Mouse (Mus musculus) frontal cortex, adult 2 months (tissue): ENCODE results near the gene Grifin. TPM values are rescaled to one million over a fixed set of nuclear protein-coding genes. Genes with fewer than 3 reads are reported as not detected.
A peak's percentile ranks its signal among the peaks of the same experiment; 100 is the strongest.

Source experiments
- DNase-seq, 2 experiments: peaks; one replicate each; pipeline ENCODE4 v3.0.0; 2022; ENCODE audit warnings: low spot score in 1 of 2; ENCODE audit errors: extremely low spot score in 1 of 2
- polyA plus RNA-seq: library from polyadenylated mRNA; depleted of rRNA; stranded (reverse); fragments of >200 nt; gene quantifications from 2 replicates; pipeline ENCODE4 v1.2.3, GENCODE M21; 2012; rRNA removed

The Grifin gene
- polyA plus RNA-seq: 0.21 and 0.34 TPM in 2 replicates

GRCm38 (mm10) chr5:140564896-140565295, at the start of gene Grifin:
Gene Grifin (minus strand): TSS chr5:140565071.
- no peak for DNase-seq

GRCm38 (mm10) chr5:140614141-140614540, 49.3 kb upstream of the Grifin start:
- no peak for DNase-seq

- DNase-seq: no peak
These were observed 47.3 kb upstream of the Grifin start for GRCm38 (mm10) chr5:140612191-140612590.

GRCm38 (mm10) chr5:140611611-140612185, 46.8 kb upstream of the Grifin start:
- no peak for DNase-seq

- DNase-seq: no peak
These were observed 46.2 kb upstream of the Grifin start for GRCm38 (mm10) chr5:140611021-140611583.

GRCm38 (mm10) chr5:140610273-140611011, 45.6 kb upstream of the Grifin start:
- DNase-seq: no peak

GRCm38 (mm10) chr5:140609511-140610272, 44.8 kb upstream of the Grifin start:
- peak in 1 of 2 experiments; percentile 56 for DNase-seq

GRCm38 (mm10) chr5:140608634-140609015, 43.8 kb upstream of the Grifin start:
- no peak for DNase-seq

GRCm38 (mm10) chr5:140607836-140608633, 43.2 kb upstream of the Grifin start:
- DNase-seq: no peak

GRCm38 (mm10) chr5:140607001-140607835, 42.3 kb upstream of the Grifin start, which contains the start of gene Lfng:
Gene Lfng (plus strand): TSS chr5:140607320.
- peak; percentile 49 to 76 for DNase-seq

- DNase-seq: no peak
These were observed 41.5 kb upstream of the Grifin start for GRCm38 (mm10) chr5:140606386-140606785.

- DNase-seq: no peak
These were observed 40.4 kb upstream of the Grifin start for GRCm38 (mm10) chr5:140605228-140605627.

GRCm38 (mm10) chr5:140604386-140604785, 39.5 kb upstream of the Grifin start:
- no peak for DNase-seq

GRCm38 (mm10) chr5:140602540-140602939, 37.7 kb upstream of the Grifin start:
- DNase-seq: no peak

GRCm38 (mm10) chr5:140601712-140602111, 36.8 kb upstream of the Grifin start:
- no peak for DNase-seq

GRCm38 (mm10) chr5:140599939-140600338, 35.1 kb upstream of the Grifin start:
- DNase-seq: no peak

GRCm38 (mm10) chr5:140597787-140598186, 32.9 kb upstream of the Grifin start:
- DNase-seq: no peak

GRCm38 (mm10) chr5:140596927-140597588, 32.2 kb upstream of the Grifin start:
- DNase-seq: no peak

- no peak for DNase-seq
These were observed 31.6 kb upstream of the Grifin start for GRCm38 (mm10) chr5:140596426-140596825.
